Mouse (Mus musculus): Measurements from ENCODE around the gene Gm20458. TPM values are rescaled to one million over a fixed set of nuclear protein-coding genes. Genes with fewer than 3 reads are reported as not detected.

The Gm20458 gene
- total RNA-seq, 1 experiment from 2014 or later, result 0.46 TPM

DNA sequence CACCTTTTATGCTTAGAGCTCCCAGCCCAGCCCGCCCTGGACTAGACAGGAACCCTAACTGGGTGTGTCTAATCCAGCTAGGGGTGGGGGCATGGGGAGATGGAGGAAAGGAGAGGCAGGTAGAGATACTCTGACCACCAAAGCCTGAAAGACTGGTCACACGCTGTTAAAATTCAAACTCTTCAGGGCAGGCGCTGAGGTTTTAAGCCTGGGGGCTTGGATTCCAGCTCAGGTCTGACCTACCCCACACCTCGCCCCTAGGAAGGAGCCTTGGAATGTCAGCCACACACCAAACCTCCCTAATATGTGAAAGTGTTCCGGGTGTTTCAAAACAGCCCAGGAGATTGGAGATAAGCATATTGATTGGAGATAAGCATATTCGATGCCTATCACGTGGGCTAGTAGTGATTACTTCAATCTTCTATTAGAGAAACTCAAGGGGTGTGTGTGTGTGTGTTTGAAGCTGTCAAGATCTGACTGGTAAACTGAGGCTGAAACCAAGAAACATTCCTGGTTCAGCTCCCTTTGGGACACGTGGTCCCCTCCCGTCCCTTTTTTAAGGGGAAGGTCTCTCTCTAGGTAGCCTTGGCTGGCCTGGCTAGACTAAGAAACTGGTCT is 27.4 kb upstream of the Gm20458 start:
- ATAC-seq (replicated peaks; ENCODE audit: low read depth, poor library complexity, severe bottlenecking), result no peak

DNA sequence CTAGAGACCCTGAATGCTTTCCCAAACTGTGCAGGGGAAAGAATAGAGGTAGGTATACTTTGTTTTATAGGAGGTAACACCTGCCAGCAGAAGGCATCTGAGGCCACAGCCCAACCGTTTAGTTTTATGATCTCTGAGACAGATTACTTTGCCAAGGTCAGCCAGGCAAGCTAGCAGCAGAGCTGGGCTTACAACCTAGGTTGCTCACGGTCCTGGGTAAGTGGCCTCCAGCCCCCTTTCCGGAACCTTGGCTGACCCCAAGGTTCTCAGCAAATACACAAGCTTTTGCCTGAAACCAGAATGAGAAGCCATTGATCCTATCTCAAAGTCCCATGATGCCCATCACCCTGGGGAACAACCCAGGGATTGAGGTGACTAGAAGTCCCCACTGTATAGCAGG is 26.1 kb upstream of the Gm20458 start:
- ATAC-seq (replicated peaks; ENCODE audit: low read depth, poor library complexity, severe bottlenecking), result no peak

DNA sequence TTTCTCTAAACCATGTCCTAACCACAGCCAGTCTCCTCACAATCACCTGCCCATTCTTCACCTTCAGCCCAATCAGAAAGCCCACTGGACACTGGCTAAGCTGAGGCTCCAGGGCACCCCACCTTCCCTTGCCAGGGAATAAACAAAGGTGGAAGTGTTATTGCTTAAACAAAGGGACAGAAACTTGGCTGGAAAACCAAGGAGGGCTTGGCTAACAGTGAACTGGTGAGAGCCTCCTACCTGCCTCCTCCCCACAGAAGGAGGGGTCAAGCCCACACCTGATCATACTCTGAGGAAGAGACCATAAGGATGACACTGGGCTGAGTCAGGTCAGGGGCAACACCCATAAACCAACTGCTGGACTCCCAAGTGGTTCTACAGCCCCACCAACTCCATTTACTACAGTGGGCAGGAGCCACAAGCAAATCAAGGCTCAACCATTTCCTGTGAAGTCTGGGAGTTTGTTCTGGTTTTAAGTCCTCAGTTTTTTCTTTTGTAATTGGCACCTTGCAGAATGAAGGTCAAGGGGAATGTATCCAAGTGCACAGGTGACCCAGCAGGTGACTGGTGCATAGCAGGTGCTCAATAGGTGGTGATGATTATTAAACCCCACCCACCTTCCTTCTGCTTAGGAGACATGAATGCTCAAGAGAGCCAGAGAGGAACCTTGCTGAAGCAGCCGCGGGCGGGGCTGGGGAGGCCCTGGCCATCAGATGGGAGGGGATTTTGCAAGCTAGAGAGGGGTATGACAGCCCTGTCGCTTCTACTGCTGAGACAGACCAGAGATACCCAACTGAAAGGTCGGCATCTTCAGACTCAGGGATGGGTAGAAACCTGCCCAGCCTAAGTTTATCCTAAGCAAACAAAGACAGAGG is 25.3 kb upstream of the Gm20458 start:
- ATAC-seq (replicated peaks; ENCODE audit: low read depth, poor library complexity, severe bottlenecking), result no peak

DNA sequence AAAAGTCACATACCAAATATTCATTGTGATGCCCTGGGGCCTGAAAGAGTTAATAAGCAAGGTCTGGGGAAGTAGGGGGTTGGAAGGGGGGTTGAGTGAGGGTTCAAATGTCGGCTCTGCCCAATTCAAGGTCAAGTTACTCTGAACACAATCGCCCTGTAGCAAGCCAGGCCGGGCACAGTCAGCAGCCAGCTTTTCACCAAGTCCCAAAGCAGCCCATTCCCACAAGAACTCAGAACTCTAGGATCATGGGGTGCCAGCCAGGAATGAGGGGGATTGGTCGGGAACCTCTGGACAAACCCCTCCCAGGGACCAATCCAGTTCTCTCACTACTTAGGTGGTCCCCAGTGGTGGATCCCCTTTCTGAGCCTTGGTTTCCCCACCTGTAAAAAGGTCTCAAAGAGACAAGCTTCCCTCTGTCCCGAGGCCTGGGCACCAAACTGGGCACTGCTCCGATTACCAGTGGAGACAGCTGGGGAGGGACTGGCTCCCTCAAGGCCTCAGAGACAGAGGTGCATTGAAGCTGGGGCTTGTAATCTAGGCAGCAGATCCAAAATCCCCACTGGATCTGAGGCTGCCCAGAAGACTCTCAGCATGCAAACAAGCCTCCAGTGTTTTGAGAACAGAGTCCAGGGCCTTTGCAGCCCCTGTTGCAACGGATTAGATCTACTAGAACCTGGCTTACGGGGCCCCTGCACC is 24.4 kb upstream of the Gm20458 start:
- no peak for ATAC-seq (replicated peaks; ENCODE audit: low read depth, poor library complexity, severe bottlenecking)

DNA sequence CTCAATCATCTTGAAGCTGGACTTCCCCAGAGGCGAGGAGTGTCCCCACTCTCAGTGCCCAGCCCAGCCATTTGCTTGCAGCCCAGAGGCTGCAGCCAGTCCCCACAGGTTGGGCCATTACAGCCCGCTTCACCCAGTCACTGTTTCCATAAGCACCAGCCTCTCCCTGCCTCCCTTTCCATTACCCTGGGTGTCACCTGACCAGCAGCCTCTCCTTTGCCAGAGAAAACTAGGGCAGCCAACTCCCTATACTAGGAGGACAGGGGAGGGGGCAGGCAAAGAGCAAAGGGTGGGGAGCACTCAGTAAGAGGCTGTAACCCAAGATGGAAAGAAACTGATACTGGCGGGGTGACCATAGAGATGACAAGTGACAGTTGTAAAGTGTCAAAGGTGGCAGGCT is 23.8 kb upstream of the Gm20458 start:
- no peak for ATAC-seq (replicated peaks; ENCODE audit: low read depth, poor library complexity, severe bottlenecking)

DNA sequence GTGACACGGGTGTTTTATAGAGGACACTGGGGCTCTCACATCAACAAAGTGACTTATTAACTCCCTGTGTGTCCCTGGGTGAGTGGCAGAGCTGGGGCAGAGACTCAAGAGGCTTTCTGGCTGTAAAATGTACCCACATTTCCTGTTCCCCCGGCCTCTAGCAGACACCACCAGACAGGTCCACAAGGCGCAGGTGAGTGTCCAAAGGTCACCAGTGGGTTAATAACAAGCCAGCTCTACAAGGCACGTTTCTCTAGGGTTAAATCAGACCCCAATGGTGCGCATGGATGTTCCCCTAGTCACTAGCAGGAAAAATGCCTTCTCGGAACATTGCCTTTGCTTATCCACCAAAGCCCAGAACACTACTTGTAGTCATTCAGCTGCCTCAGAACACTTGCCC is 23.1 kb upstream of the Gm20458 start:
- ATAC-seq (replicated peaks; ENCODE audit: low read depth, poor library complexity, severe bottlenecking), result no peak

DNA sequence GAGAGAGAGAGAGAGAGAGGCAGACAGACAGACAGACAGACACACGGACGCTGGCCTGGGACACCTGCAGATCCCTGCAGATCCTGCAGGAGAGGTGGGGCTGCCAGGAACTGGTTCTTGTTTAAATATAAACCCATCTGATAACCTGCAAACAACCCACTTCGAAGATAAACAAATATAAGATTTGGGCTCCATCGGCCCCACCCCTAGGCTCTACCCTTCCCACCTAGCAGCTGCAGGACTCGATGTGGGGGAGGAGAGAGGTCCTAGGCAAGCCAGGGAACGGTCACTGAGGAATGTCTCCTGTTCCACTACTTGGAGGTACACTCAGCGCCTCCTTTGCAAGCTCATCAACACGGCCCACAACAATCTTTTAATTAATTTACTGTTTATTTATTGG is 22.5 kb upstream of the Gm20458 start:
- no peak for ATAC-seq (replicated peaks; ENCODE audit: low read depth, poor library complexity, severe bottlenecking)

DNA sequence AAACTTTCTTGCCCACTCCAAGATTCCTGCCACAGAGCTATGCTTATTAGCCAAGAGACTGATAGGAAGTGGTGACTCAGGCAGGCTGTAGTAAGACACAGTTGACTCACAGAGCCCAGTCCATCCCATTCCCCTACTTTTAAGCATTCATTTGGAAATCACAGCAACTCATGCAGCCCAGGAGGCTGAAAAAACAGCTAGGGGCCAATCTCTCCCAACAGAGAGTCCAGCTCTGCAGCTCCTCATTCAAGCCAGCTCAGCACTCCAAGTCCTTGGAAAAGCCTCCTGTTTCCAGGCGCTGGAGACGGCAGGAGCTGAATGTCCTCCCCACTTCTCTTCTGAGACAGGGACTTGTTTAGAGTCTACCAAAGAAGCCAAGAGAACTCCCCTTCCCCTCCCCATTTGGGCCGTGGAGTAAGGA is 21.8 kb upstream of the Gm20458 start:
- no peak for ATAC-seq (replicated peaks; ENCODE audit: low read depth, poor library complexity, severe bottlenecking)

DNA sequence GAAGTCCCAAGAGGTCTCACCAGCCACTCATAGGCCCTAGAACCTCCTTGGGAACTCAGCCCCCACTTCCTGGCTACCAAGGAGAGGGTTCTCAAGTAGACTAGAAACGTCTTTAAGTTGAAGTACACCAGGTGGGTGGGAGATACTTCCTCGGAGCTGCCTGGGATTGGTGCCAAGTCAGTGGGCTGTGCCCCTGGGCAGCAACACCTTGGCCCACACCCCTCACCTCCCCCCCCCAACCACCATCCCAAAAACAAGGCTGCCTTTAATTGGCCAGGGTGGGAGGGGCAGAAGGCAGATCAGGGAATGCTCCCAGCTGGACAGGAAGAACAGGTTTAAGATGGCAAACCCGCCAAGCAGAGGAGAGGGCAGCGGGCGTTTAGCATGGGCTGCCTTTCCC is 20.5 kb upstream of the Gm20458 start:
- no peak for ATAC-seq (replicated peaks; ENCODE audit: low read depth, poor library complexity, severe bottlenecking)

DNA sequence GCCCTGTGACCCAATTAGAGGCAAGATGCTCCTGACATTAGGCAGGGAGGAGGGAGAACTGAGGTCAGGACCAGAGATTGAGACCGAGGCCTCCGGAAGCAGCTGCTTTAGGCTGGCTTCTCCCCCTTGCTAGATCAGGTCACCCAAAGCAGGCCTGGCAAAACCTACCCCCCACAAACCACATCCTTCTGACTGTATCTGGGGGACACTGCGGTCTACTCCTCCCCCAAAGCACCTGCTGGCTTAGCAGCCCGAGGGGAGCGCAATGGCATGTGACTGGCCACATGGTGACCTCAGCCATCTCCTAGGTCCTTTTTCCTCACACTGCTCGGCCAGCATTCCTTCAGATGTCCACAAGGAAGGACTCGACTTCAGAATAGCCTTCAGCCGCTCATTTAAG is 19.6 kb upstream of the Gm20458 start:
- ATAC-seq (replicated peaks; ENCODE audit: low read depth, poor library complexity, severe bottlenecking), result peak; percentile 92

DNA sequence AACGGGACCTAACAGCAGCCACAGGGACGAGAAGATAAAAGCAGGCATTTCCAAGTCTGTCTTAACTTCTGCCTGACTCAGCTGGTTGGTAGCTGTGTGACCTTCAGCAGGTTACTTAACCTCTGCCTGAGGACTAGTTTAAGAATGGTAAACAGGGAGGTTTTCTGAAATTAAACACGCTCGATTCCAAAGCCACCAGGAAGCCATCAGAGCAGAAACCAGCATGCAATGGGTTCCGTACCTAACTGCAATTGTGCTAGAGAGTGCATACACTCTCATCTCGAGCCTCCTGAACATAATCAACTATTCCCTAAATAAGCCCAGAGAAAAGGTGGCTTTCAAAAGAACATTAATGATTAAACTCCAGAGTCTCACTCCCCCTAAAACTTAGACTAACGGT is 19.0 kb upstream of the Gm20458 start:
- ATAC-seq (replicated peaks; ENCODE audit: low read depth, poor library complexity, severe bottlenecking), result no peak

DNA sequence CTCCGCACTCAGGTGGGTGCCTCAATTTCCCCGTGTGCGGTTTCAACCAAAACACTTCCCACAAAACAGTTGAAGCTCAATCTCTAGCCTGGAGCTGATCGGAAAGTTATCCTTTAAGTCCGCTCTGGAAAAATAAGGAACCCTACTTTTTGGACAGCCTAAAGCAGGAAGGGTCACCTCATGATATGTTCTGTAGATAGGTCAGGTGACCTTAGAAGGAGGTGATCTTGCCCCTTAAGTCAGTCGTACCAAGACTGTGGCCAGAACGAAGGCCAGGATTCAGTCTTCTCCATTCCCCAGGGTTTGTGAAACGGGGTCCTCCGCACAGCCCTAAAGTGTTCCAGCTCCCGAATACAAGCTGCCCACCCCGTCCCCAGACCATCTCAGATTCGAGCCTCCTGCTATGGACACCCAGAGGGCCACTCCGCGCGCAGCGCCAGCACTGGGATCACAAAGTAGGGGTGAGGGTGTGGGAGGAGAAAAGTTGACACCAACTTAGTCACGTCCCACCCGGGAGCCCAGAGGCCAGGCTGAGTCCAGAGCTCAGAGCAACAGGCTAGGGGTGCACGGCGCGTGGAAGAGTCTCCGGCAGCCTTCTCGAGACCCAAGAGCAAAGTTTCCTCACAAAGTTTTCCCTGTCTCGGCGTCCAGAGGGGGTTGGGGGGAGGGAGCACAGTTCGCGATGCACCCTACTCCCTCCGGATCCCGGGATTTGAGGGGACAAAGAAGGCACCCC is 18.3 kb upstream of the Gm20458 start:
- no peak for ATAC-seq (replicated peaks; ENCODE audit: low read depth, poor library complexity, severe bottlenecking)

DNA sequence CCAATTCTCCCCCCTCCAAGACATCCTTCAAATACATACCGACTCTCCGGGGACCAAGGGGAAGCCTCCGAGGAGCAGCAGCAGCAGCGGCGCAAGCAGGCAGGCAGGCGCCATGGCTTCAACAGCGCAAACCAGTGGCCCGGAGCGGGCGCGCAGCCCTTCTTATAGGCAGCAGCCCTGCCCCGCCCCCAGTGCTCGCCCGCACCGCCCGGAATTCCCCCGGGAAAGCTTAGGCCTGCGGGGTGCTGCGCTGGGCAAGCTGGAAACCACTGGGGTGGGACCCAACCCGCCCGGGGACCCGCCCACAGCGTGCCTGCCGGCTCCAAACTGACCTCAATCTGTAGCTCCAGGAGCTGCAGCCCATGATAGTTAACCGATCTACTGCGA is 17.7 kb upstream of the Gm20458 start:
- 0 out of 2 replicates have a peak, but pooled peaks have one; percentile 19 for ATAC-seq (replicated peaks; ENCODE audit: low read depth, poor library complexity, severe bottlenecking)

DNA sequence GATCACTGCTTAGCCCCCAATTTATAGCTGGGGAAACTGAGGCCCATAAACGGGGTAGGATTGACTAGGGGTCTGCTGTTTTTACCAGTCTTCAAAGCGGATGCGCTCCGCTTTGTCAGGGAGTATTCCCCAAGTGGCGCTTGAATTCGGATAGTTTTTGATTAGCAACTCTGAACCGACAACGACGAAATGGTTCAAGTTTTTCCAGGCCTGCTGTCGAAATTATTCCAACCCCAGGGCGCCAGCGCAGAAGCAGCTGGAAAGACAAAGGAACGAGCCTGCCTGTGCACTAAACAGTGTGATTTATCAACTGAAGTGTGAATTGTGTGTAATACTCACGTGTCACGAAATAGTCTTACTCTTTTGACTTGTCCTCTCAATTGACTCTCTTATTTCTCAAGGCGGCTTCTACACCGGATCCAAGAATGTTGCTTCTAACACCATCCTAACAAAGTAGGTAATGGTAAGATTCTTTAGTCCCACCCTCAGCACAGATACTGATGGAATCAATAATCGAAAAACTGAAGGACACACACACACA is 17.2 kb upstream of the Gm20458 start, which contains the start of gene Sdc4:
Gene Sdc4, minus strand, starts transcription at position 428 of the 541 bp plus-strand sequence.
- no peak for ATAC-seq (replicated peaks; ENCODE audit: low read depth, poor library complexity, severe bottlenecking)

DNA sequence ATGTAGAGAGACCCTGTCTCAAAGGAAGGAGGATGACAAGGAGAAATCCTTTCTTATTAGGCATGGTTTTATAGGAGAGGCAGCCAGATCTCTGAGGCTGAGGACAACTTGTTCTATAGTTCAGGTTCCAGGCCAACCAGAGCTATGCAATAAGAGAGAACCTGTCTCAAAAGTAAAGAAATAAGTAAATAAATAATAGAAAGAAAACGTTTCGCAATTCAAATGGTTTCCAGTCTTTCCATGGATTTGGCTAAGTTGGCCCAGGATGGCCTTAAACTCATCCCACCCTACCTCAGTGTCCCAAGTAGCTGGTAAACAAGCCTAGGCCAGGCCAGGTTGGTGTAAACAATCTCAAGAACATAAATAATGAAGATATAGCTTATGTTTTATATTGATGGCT is 16.1 kb upstream of the Gm20458 start:
- ATAC-seq (replicated peaks; ENCODE audit: low read depth, poor library complexity, severe bottlenecking), result no peak

DNA sequence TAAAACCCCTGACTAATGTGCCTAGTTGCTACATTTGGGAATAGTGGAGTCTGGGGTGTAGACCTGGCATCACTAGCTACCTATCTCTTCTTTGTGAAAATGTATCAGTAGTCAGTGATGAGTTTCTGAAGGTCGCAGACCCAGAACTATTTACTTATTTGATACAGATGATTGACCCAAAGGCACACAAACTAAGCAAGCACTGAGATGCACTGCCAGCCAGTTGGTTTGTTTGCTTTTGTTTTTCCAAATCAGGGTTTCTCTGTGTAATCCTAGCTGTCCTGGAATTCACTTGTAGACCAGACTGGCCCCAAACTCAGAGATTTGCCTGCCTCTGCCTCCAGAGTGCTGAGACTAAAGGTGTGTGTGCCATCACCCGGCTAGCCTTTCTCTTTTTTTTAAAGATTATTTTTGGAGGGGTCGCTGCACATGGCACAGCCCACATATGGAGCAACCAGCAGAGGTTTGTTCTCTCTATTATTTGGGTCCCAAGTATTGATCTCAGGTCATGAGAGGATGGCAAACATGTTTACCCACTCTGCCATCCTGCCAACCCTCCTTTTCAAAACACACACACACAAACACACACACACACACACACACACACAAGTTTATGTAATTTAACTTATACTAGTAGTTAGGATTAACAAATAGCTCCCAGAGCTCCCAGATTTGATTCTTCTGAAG is 15.2 kb upstream of the Gm20458 start:
- ATAC-seq (replicated peaks; ENCODE audit: low read depth, poor library complexity, severe bottlenecking), result no peak

DNA sequence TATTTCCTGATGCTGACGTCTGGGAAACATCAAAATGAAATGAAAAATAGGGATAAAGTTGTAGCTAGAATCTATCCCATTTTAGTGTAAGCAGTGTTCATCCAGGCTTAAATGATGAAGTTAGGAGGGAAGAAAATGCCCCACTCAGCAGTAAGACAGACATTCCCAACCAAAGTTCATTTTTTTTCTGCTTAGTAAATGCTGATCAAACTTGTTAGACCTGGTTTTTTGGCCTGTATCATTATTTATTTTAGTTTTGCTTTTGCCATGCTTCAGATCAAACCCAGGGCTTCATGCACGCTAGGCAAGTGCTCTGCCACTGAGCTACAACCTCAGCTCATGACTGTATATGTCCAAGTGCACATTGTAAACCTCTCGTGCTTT is 14.7 kb upstream of the Gm20458 start:
- no peak for ATAC-seq (replicated peaks; ENCODE audit: low read depth, poor library complexity, severe bottlenecking)

DNA sequence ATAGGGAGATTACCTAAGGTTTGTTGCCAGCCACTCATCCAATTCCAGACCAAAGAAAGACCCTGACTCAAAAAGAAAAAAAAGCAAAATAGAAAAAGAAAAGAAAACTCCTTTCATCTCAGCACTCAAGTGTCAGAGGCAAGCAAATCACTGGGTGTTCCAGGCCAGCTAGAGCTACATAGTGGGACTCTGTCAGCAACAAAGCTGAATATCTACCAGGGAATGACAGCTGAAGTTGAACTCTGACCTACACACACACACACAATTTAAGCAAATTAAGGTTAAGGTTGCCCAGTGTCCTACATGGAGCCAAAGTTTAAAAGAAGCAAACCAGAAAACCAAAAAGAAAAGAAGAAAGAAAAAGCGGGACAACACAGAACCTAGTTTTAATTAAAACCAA is 12.6 kb upstream of the Gm20458 start:
- no peak for ATAC-seq (replicated peaks; ENCODE audit: low read depth, poor library complexity, severe bottlenecking)

DNA sequence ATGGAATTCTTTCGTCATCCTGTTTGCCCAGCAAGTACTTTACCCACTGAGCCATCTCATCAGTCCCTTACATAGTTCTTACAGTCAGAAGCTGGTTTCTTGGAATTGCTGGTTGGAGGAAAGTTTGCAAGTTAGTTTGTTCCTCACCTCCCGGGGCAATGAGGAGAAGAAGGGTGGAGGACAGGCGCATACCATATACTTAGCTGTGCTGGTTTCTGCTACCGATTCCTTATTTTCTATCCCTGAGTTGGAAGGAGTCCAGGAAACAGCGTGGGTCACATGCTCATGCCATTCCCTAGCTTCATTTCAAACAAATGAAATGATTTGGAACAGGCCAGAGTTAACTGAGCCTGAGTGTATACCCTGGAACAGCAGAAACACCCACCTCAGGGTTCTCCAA is 11.8 kb upstream of the Gm20458 start:
- no peak for ATAC-seq (replicated peaks; ENCODE audit: low read depth, poor library complexity, severe bottlenecking)
